Mouse (Mus musculus) olfactory bulb, adult 2 months (tissue): Measurements from ENCODE around the gene Nubp2.

Experiments
- CTCF ChIP-seq: fragments of 200-500 bp; IDR thresholded peaks from 2 replicates; pipeline ENCODE4 v1.5.1; 2012; ENCODE audit warnings: low read depth, mild to moderate bottlenecking, low read length, moderate library complexity; ENCODE audit not compliant: insufficient read depth
- POLR2A ChIP-seq: fragments of 200-500 bp; IDR thresholded peaks from 2 replicates; pipeline ENCODE4 v1.6.1; 2012; ENCODE audit warnings: mild to moderate bottlenecking, low read depth, low read length, moderate library complexity; ENCODE audit not compliant: insufficient read depth

DNA sequence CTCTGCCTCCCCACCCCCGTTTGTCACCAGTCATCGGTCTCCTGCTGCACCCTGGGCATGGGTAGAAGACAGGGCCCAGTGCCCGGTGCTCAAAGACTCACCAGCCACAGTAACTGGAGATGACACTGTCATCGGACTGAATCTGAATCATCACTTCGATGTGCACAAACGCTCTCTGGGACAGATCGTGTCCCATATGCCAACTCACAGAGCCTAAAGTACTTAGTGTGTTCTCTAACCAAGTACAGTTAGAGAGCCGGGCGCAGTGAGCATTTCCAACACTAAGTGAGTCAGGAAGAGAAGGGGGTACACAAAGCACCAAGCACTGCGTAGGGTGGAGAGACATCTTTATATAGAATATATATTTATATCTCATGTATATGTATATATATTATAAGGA, 18.2 kb downstream of the Nubp2 start:
- TF ChIP-seq CTCF (no peak), POLR2A (no peak)
